Mouse (Mus musculus) ES-Bruce4 (cell line): Measurements from ENCODE around the gene Selenoi. TPM values are rescaled to one million over a fixed set of nuclear protein-coding genes. Genes with fewer than 3 reads are reported as not detected.

Experiments
- H3K27ac ChIP-seq: 2 replicates; pipeline ENCODE4 v1.5.1; 2012; ENCODE audit warnings: low read length, inconsistent platforms; ENCODE audit not compliant: insufficient read depth
- H3K27me3 ChIP-seq: 2 replicates; pipeline ENCODE4 v1.6.1; 2012; ENCODE audit warnings: mild to moderate bottlenecking, low read length, inconsistent platforms; ENCODE audit not compliant: control insufficient read depth, poor library complexity, insufficient read depth, severe bottlenecking
- H3K36me3 ChIP-seq: 2 replicates; pipeline ENCODE4 v1.6.1; 2012; ENCODE audit warnings: inconsistent platforms, mild to moderate bottlenecking, low read length, moderate library complexity; ENCODE audit not compliant: control insufficient read depth, poor library complexity, insufficient read depth, severe bottlenecking
- H3K4me1 ChIP-seq: one replicate; pipeline ENCODE4 v1.8.1; 2011; ENCODE audit warnings: low read length; ENCODE audit not compliant: control insufficient read depth, insufficient read depth
- H3K4me3 ChIP-seq: 2 replicates; pipeline ENCODE4 v1.5.1; 2011; ENCODE audit warnings: low read depth, mild to moderate bottlenecking, low read length
- H3K9ac ChIP-seq: 2 replicates; pipeline ENCODE4 v1.6.1; 2012; ENCODE audit warnings: low read depth, mild to moderate bottlenecking, inconsistent platforms; ENCODE audit not compliant: poor library complexity, severe bottlenecking
- H3K9me3 ChIP-seq: replicated peaks from 2 replicates; pipeline ENCODE4 v1.6.1; 2012; ENCODE audit warnings: mild to moderate bottlenecking, low read length, inconsistent platforms; ENCODE audit not compliant: control insufficient read depth, poor library complexity, insufficient read depth, severe bottlenecking
- CTCF ChIP-seq: IDR thresholded peaks from one replicate; pipeline ENCODE4 v1.8.1; 2011; ENCODE audit warnings: low read depth, low read length
- EP300 ChIP-seq: IDR thresholded peaks from 2 replicates; pipeline ENCODE4 v1.6.1; 2011; ENCODE audit warnings: low read depth, low read length; ENCODE audit not compliant: insufficient read depth
- POLR2A ChIP-seq: IDR thresholded peaks from one replicate; pipeline ENCODE4 v1.8.1; 2011; ENCODE audit warnings: low read length; ENCODE audit not compliant: insufficient read depth
- polyA plus RNA-seq: library from polyadenylated mRNA; stranded (reverse); fragments of >200 nt; gene quantifications from 2 replicates; pipeline ENCODE4 v1.2.4, GENCODE M21; 2011; ENCODE audit warnings: low read depth; ENCODE audit not compliant: missing spikeins, insufficient read depth, insufficient read length

Gene Selenoi
- 38.3 and 41.6 TPM in 2 replicates for polyA plus RNA-seq

DNA sequence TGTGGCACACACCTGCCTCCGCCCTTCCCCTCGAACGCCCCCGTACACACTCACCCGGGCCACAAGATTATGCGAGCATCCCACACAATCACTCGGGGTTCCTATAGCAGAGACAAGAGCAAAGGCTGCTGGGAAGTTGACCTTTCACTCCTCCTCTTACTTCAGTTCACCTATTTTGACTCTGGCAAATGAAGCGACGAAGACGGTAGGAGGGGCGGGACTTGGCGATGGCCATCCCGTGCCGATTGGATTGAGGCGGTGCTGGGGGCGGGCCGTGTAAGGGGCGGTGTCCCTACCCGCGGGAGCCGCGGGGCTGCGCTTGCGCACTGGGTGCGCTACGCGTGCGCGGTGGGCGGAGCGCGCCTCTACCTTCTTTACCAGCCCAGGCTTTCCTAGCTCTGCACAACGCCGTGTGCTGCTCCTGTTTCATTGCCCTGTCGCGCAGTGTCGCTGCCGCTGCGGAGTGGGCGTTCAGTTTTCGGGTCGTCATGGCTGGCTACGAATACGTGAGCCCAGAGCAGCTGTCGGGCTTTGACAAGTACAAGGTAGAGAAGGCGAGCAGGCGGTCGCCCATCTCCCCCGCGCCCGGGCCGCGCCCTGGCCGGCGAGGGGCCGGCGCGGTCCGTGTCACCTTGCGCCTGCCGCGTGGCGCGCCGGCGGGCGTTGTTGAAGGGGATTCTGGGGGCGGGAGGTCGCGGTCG is at the start of gene Selenoi:
Gene Selenoi, plus strand, starts transcription at position 311 of the 701 bp plus-strand sequence.
- H3K4me1 ChIP-seq: no peaks in the 10 kb centered on the region
- H3K9me3 ChIP-seq: peaks cover 22% of the 10 kb centered on the region
- H3K4me3 ChIP-seq: peak within 1 kb of the TSS; percentile 80
- TF ChIP-seq CTCF: no peak
- TF ChIP-seq POLR2A: peak; percentile 59
- no peak for TF ChIP-seq EP300
- H3K9ac ChIP-seq: peak within 1 kb of the TSS; percentile 53
- no peaks in the 10 kb centered on the region; the same call in none of the 2 replicates for H3K27me3 ChIP-seq
- H3K36me3 ChIP-seq: no peaks in the 10 kb centered on the region
- no peak within 1 kb of the TSS for H3K27ac ChIP-seq

DNA sequence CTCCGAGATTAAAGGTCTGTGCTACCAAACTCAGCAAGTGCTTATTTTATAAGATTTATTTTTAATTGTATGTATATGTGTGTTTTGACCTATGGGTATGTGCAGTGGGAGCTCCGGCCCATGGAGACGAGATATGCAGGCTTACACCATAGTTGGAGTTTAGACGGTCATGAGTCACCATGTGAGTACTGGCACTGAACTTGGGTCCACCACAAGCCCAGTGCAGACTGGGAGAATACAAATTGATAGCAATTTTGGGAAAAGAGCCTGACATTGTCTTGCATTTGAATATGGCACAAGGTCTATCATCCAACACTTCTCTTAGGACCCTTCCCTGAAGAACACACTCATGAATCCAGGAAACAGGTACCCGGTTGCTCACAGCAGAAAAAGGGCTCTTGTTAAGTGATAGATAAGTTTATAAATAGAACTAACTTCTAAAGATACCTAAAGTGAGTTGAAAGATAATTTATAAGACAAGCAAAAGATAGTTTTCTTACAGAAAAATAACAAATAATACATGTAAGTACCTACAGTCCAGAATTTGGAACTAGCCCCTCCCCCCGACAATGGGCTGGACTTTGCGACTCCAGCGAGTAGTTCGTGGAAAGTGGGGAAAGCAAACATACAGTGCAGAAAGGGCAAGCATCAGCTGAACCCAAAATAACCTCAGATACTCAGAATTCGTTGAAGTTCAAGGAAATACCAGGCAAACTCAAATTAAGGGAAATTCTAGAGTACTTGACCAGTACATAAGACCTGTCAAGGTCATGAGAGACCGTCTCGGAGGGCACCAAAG is 44.5 kb upstream of the Selenoi start:
- TF ChIP-seq EP300 (no peak), POLR2A (no peak), CTCF (no peak)
- no peak overlapping the region for H3K9ac ChIP-seq

DNA sequence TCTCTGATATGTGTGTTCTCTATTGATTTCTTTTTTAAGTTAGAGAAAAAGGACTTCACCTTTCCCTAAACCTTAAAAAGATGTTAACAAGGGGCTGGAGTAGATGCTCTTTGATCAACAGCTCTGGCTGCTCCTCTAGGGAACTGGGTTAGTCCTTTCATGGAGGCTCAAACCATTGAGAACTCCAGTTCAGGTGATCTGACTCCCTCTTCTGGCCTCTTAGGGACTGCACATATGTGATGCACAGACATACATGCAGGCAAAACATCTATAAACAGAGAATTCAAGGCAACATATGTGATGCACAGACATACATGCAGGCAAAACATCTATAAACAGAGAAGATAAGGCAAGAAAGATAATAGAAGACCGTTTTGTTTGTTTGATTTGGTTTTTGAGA is 39.9 kb upstream of the Selenoi start:
- no peak overlapping the region for H3K27ac ChIP-seq
- H3K9me3 ChIP-seq: no peaks in the 10 kb centered on the region
- TF ChIP-seq POLR2A: no peak
- TF ChIP-seq CTCF: no peak
- TF ChIP-seq EP300: no peak
- H3K36me3 ChIP-seq: no peaks in the 10 kb centered on the region
- no peak overlapping the region for H3K9ac ChIP-seq
- H3K4me1 ChIP-seq: no peaks in the 10 kb centered on the region
- H3K27me3 ChIP-seq: no peaks in the 10 kb centered on the region
- no peak overlapping the region for H3K4me3 ChIP-seq

More for the DNA sequence above, 44.5 kb upstream of the Selenoi start:
- no peaks in the 10 kb centered on the region for H3K9me3 ChIP-seq
- no peak overlapping the region for H3K4me3 ChIP-seq
- H3K36me3 ChIP-seq: no peaks in the 10 kb centered on the region; the same call in 1 of the 2 replicates
- no peak overlapping the region for H3K27ac ChIP-seq
- no peaks in the 10 kb centered on the region for H3K4me1 ChIP-seq
- no peaks in the 10 kb centered on the region for H3K27me3 ChIP-seq

DNA sequence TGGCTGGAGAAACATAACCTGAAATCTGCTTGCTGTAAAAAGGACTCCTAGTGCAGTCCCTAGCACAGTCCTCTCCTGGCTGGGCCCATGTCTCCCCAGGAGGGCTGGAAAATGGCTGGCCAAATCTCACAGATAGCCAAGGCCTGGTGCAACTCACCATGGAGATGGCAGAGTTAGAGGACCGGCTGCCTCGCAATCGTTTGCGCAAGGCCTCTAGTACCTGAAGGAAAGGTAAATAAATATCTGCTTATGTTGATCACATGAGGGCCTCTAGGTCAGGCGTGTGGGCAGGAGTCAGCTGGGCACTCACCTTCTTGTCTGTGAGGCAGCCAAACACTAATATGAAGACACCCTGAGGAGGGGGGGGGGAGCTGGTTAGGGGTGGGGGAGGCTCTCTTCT is 37.0 kb upstream of the Selenoi start:
- no peaks in the 10 kb centered on the region for H3K9me3 ChIP-seq
- H3K4me1 ChIP-seq: no peaks in the 10 kb centered on the region
- H3K4me3 ChIP-seq: no peak overlapping the region
- no peak overlapping the region for H3K27ac ChIP-seq
- H3K36me3 ChIP-seq: no peaks in the 10 kb centered on the region
- no peaks in the 10 kb centered on the region for H3K27me3 ChIP-seq
- H3K9ac ChIP-seq: no peak overlapping the region
- TF ChIP-seq CTCF (no peak), EP300 (no peak), POLR2A (no peak)

DNA sequence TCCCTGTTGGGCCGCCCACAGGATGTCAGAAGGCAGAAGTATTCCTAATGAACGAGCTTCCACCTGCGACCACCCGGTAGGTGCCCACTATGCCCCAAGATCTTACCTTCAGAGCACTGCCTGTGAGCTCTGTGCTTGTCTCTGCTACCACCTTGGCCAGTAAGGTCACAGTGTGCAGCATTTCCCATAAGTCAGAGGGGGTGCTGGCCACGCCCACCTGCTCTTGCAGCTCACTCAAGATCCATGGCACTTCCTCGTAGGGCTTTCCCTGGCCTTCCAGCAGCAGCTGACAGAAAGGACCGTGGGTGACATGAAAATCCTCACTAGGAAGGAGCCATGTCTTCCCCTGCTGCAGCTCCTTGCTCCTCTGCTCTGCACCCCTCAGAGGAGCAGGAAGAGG is 34.1 kb upstream of the Selenoi start:
- no peaks in the 10 kb centered on the region for H3K9me3 ChIP-seq
- H3K4me3 ChIP-seq: no peak overlapping the region
- H3K27ac ChIP-seq: no peak overlapping the region
- TF ChIP-seq CTCF: no peak
- no peak for TF ChIP-seq POLR2A
- TF ChIP-seq EP300: no peak
- H3K36me3 ChIP-seq: no peaks in the 10 kb centered on the region
- no peaks in the 10 kb centered on the region for H3K4me1 ChIP-seq
- no peak overlapping the region for H3K9ac ChIP-seq
- H3K27me3 ChIP-seq: no peaks in the 10 kb centered on the region

DNA sequence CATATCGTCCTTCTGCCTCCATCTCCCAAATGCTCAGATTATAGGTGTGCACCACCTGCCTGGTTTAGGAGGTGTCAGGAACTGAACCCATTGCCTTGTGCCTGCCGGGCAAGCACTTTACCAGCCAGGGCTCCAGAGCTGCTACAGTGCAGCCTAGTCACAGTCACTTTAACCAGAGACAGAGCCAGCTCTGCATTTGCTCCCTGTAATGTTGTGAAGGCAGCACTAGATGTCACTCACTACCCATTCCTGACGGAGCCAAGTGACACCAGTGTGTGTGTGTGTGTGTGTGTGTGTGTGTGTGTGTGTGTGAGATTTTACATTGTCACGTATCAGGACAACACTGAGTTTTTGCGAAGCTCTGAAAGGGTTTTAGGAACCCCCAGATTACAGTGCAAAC is 30.9 kb upstream of the Selenoi start:
- no peak overlapping the region for H3K27ac ChIP-seq
- H3K27me3 ChIP-seq: no peaks in the 10 kb centered on the region
- H3K36me3 ChIP-seq: no peaks in the 10 kb centered on the region
- TF ChIP-seq POLR2A: no peak
- TF ChIP-seq CTCF: peak; percentile 43
- peaks cover 7% of the 10 kb centered on the region for H3K4me1 ChIP-seq
- no peaks in the 10 kb centered on the region for H3K9me3 ChIP-seq
- no peak overlapping the region for H3K4me3 ChIP-seq
- H3K9ac ChIP-seq: no peak overlapping the region
